Mouse (Mus musculus) C2C12 (cell line): ENCODE data around the gene Armc8. TPM values are rescaled to one million over a fixed set of nuclear protein-coding genes. Genes with fewer than 3 reads are reported as not detected.

ENCODE experiments used
- H3K27me3 ChIP-seq: one replicate; pipeline ENCODE4 v1.6.1; 2011; ENCODE audit not compliant: control insufficient read depth, insufficient read depth, insufficient read length
- H3K36me3 ChIP-seq: one replicate; pipeline ENCODE4 v1.6.1; 2011; ENCODE audit not compliant: control insufficient read depth, insufficient read depth
- H3K4me3 ChIP-seq: one replicate; pipeline ENCODE4 v1.5.1; 2011; ENCODE audit warnings: mild to moderate bottlenecking, control low read depth; ENCODE audit not compliant: poor library complexity, insufficient read depth, severe bottlenecking
- H3K79me2 ChIP-seq: one replicate; pipeline ENCODE4 v1.6.1; 2011; ENCODE audit not compliant: control insufficient read depth, insufficient read depth
- H3K79me3 ChIP-seq: one replicate; pipeline ENCODE4 v1.6.1; 2011; ENCODE audit warnings: low read depth, control low read depth
- H3ac ChIP-seq: one replicate; pipeline ENCODE3; 2011; ENCODE audit warnings: low read depth; ENCODE audit not compliant: control insufficient read depth, insufficient read length
- CEBPB ChIP-seq: IDR thresholded peaks from one replicate; pipeline ENCODE4 v1.6.1; 2011; ENCODE audit warnings: low read depth, mild to moderate bottlenecking, control low read depth, moderate library complexity
- CTCF ChIP-seq: IDR thresholded peaks from one replicate; pipeline ENCODE4 v1.5.1; 2011; ENCODE audit not compliant: control insufficient read depth, insufficient read depth, insufficient read length
- FOSL1 ChIP-seq: IDR thresholded peaks from one replicate; pipeline ENCODE4 v1.8.0; 2011; ENCODE audit warnings: mild to moderate bottlenecking, low read length; ENCODE audit not compliant: poor library complexity, insufficient read depth, severe bottlenecking
- MAX ChIP-seq: IDR thresholded peaks from one replicate; pipeline ENCODE4 v1.6.1; 2011; ENCODE audit warnings: mild to moderate bottlenecking, control low read depth
- MYOD1 ChIP-seq: IDR thresholded peaks from one replicate; pipeline ENCODE4 v1.6.1; 2011; ENCODE audit warnings: low read depth; ENCODE audit not compliant: control insufficient read depth, insufficient read length
- MYOG ChIP-seq: IDR thresholded peaks from one replicate; pipeline ENCODE4 v1.6.1; 2011; ENCODE audit not compliant: control insufficient read depth, insufficient read length; ENCODE audit errors: extremely low read depth
- USF1 ChIP-seq: IDR thresholded peaks from one replicate; pipeline ENCODE4 v1.6.1; 2011; ENCODE audit warnings: low read depth, mild to moderate bottlenecking, control low read depth, moderate library complexity
- polyA plus RNA-seq: library from polyadenylated mRNA; unstranded; fragments of >200 nt; fragmentation: generic; extraction: Trizol; gene quantifications from one replicate; pipeline ENCODE4 v1.2.1, GENCODE M21; 2012; ENCODE audit warnings: missing spikeins

Armc8 gene
- polyA plus RNA-seq, 1 experiment: 7.0 TPM

- Histone ChIP-seq H3K79me3 (no peaks in the 10 kb centered on the region), H3K4me3 (no peak overlapping the region), H3K36me3 (peaks cover 36% of the 10 kb centered on the region), H3K27me3 (no peaks in the 10 kb centered on the region), H3K79me2 (no peaks in the 10 kb centered on the region), H3ac (no peak overlapping the region)
- no peak for TF ChIP-seq MAX
- no peak for TF ChIP-seq CTCF
- no peak for TF ChIP-seq FOSL1
- no peak for TF ChIP-seq MYOG
- no peak for TF ChIP-seq USF1
- no peak for TF ChIP-seq CEBPB
- TF ChIP-seq MYOD1: no peak
Measured at GRCm38 (mm10) chr9:99483191-99483590, 85.5 kb downstream of the Armc8 start.

- no peaks in the 10 kb centered on the region for H3K27me3 ChIP-seq
- H3K4me3 ChIP-seq: no peak overlapping the region
- peaks cover 17% of the 10 kb centered on the region for H3K36me3 ChIP-seq
- TF ChIP-seq FOSL1 (no peak), MYOD1 (no peak), CEBPB (no peak), CTCF (no peak), MYOG (no peak), USF1 (no peak), MAX (no peak)
- H3K79me2 ChIP-seq: no peaks in the 10 kb centered on the region
- no peaks in the 10 kb centered on the region for H3K79me3 ChIP-seq
- H3ac ChIP-seq: no peak overlapping the region
Measured at GRCm38 (mm10) chr9:99480764-99481163, 87.9 kb downstream of the Armc8 start.

- TF ChIP-seq FOSL1 (no peak), CEBPB (no peak), CTCF (no peak), MYOD1 (no peak), MYOG (no peak), USF1 (no peak), MAX (no peak)
- H3K79me2 ChIP-seq: no peaks in the 10 kb centered on the region
- H3K4me3 ChIP-seq: no peak overlapping the region
- no peak overlapping the region for H3ac ChIP-seq
- H3K27me3 ChIP-seq: no peaks in the 10 kb centered on the region
- peaks cover 4% of the 10 kb centered on the region for H3K36me3 ChIP-seq
- H3K79me3 ChIP-seq: no peaks in the 10 kb centered on the region
Measured at GRCm38 (mm10) chr9:99479181-99479711, 89.5 kb downstream of the Armc8 start.

- H3K79me2 ChIP-seq: no peaks in the 10 kb centered on the region
- TF ChIP-seq MYOG (no peak), MAX (no peak), MYOD1 (no peak), USF1 (no peak), CTCF (no peak), CEBPB (no peak), FOSL1 (no peak)
- H3ac ChIP-seq: no peak overlapping the region
- H3K36me3 ChIP-seq: no peaks in the 10 kb centered on the region
- H3K79me3 ChIP-seq: no peaks in the 10 kb centered on the region
- H3K27me3 ChIP-seq: peaks cover 13% of the 10 kb centered on the region
- no peak overlapping the region for H3K4me3 ChIP-seq
Measured at GRCm38 (mm10) chr9:99471334-99471733, 97.4 kb downstream of the Armc8 start.

GRCm38 (mm10) chr9:99470347-99471092 lies 98.2 kb downstream of the Armc8 start:
- no peak overlapping the region for H3K4me3 ChIP-seq
- no peaks in the 10 kb centered on the region for H3K36me3 ChIP-seq
- peaks cover 13% of the 10 kb centered on the region for H3K27me3 ChIP-seq
- no peak overlapping the region for H3ac ChIP-seq
- no peaks in the 10 kb centered on the region for H3K79me3 ChIP-seq
- TF ChIP-seq MYOG (no peak), MAX (no peak), CEBPB (no peak)
- no peaks in the 10 kb centered on the region for H3K79me2 ChIP-seq

- no peaks in the 10 kb centered on the region for H3K79me3 ChIP-seq
- H3ac ChIP-seq: no peak overlapping the region
- H3K4me3 ChIP-seq: no peak overlapping the region
- H3K27me3 ChIP-seq: peaks cover 13% of the 10 kb centered on the region
- H3K36me3 ChIP-seq: no peaks in the 10 kb centered on the region
- TF ChIP-seq FOSL1 (no peak), MYOD1 (no peak), CTCF (no peak), CEBPB (no peak), USF1 (no peak), MYOG (no peak), MAX (no peak)
- no peaks in the 10 kb centered on the region for H3K79me2 ChIP-seq
Measured at GRCm38 (mm10) chr9:99469681-99470273, 98.9 kb downstream of the Armc8 start.
